Comparison of ENCODE assay signal across 9 mouse cellular contexts in the genomic region with DNA sequence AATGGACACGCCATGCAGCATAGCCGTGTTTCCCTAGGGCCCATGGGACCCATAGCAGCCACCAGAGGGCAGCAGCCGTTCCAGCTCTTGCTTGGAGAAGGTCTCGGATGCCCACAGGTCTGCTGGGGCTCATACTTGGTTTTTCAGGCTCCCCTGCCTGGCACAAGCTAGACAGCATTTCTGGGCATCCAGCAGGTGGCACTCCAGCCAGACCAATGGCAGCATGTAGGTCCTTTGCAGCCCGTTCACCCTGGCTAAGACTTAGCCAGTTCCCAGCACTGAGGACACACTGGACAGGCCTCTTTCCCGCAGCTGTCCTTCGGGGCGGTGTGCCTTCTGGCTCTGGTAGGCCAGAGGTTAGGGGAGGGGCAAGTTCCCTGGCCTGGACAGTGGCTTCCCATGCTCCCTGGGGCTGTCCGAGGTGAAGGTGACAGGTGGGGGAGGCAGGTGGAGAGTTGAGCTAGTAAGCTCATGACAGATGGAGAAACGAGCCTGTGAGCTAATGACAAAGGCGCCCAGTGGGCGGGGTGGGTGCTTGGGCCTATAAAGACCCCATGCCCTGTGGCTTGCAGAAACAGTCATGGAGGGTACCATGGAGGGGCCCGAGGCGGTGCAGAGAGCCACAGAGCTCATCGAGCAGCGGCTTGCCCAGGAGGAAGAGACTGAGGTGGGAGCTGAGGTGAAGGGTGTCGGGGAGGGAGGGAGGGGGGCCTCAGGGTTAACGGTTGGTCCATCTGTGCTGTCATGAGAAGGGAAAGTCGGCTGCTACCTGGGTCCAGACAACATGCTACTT. TPM values are rescaled to one million over a fixed set of nuclear protein-coding genes. Genes with fewer than 3 reads are reported as not detected.
DNase-seq lines count a peak whose midpoint lies in the region; ATAC-seq and TF ChIP-seq lines count a peak whose summit lies in the region.
"Had no signal": no experiment of that assay in that cellular context is flagged by ENCODE, and none has a peak within 500 bp of the region (broad histone marks: within the 10 kb centered on the region; RNA-seq: fewer than 3 reads in every experiment).

Ankrd2 (plus strand) TSS at position 545 of the 793 bp plus-strand sequence.

- peaks cover 29% of the 10 kb centered on the region for H3K36me3 ChIP-seq in heart, postnatal 0 days (replicated peaks; ENCODE audit: control insufficient read depth, insufficient read depth, low read length)
- H3K36me3 ChIP-seq in liver, embryonic 14.5 days (replicated peaks; ENCODE audit: control insufficient read depth, insufficient read depth, low read depth), result no peaks in the 10 kb centered on the region
- peaks cover 7% of the 10 kb centered on the region; the same call in 1 of the 2 replicates for H3K36me3 ChIP-seq in neural tube, embryonic 12.5 days
- peaks cover 3% of the 10 kb centered on the region; the same call in 1 of the 2 replicates for H3K36me3 ChIP-seq in stomach, postnatal 0 days (ENCODE audit: control insufficient read depth, insufficient read depth, low read length)

- 70% methylated on average over 19 of the region's 19 CpGs for WGBS in heart, postnatal 0 days
- WGBS in liver, embryonic 14.5 days (ENCODE audit: insufficient replicate concordance), result 61% methylated on average over 19 of the region's 19 CpGs
- 67% methylated on average over 19 of the region's 19 CpGs for WGBS in neural tube, embryonic 12.5 days
- WGBS in stomach, postnatal 0 days, result 64% methylated on average over 19 of the region's 19 CpGs

- H3K27me3 ChIP-seq in heart, postnatal 0 days (ENCODE audit: control insufficient read depth, insufficient read depth, low read length), result 0 out of 2 replicates have a peak, but pooled peaks cover 2% of the 10 kb centered on the region
- no peaks in the 10 kb centered on the region for H3K27me3 ChIP-seq in liver, embryonic 14.5 days (ENCODE audit: control insufficient read depth, insufficient read depth, low read length)
- H3K27me3 ChIP-seq in neural tube, embryonic 12.5 days (replicated peaks), result peaks cover 5% of the 10 kb centered on the region
- no peaks in the 10 kb centered on the region for H3K27me3 ChIP-seq in stomach, postnatal 0 days (ENCODE audit: control insufficient read depth, insufficient read depth, low read length)

- H3K4me1 ChIP-seq in heart, postnatal 0 days (ENCODE audit: control insufficient read depth, insufficient read depth), result no peaks in the 10 kb centered on the region
- H3K4me1 ChIP-seq in liver, embryonic 14.5 days (replicated peaks; ENCODE audit: control insufficient read depth in 2 of 2, insufficient read depth in 2 of 2, low read length in 1 of 2), result no peaks in the 10 kb centered on the region
- 0 out of 2 replicates have a peak, but pooled peaks cover 16% of the 10 kb centered on the region for H3K4me1 ChIP-seq in neural tube, embryonic 12.5 days
- no peaks in the 10 kb centered on the region for H3K4me1 ChIP-seq in stomach, postnatal 0 days (replicated peaks; ENCODE audit: control insufficient read depth, insufficient read depth)

- no peak for TF ChIP-seq EP300 in heart, postnatal 0 days (IDR thresholded peaks at IDR 0.05; ENCODE audit: low read depth)
- no peak for TF ChIP-seq EP300 in liver, embryonic 14.5 days (IDR thresholded peaks at IDR 0.05; ENCODE audit: low read depth)
- TF ChIP-seq EP300 in stomach, postnatal 0 days (optimal IDR thresholded peaks at IDR 0.05), result no peak

- H3K4me2 ChIP-seq in heart, postnatal 0 days (ENCODE audit: low read depth, low read length), result no peak within 1 kb of the TSS
- H3K4me2 ChIP-seq in liver, embryonic 14.5 days (ENCODE audit: low read depth), result no peak within 1 kb of the TSS
- H3K4me2 ChIP-seq in neural tube, embryonic 12.5 days (replicated peaks), result no peak within 1 kb of the TSS
- H3K4me2 ChIP-seq in stomach, postnatal 0 days (replicated peaks; ENCODE audit: low read depth), result no peak within 1 kb of the TSS

- TF ChIP-seq CTCF in heart, postnatal 0 days (IDR thresholded peaks at IDR 0.05; ENCODE audit: low read depth), result peak; percentile 96
- TF ChIP-seq CTCF in liver, embryonic 14.5 days (IDR thresholded peaks at IDR 0.05; ENCODE audit: low read depth), result peak; percentile 95
- peak; percentile 98 for TF ChIP-seq CTCF in stomach, postnatal 0 days (IDR thresholded peaks at IDR 0.05; ENCODE audit: low read depth)

- peak; percentile 87 for ATAC-seq in heart, postnatal 0 days (ENCODE audit: insufficient read depth, low read depth)
- ATAC-seq in liver, embryonic 14.5 days (ENCODE audit: insufficient read depth), result no peak
- peak; percentile 79; the same call in 1 of the 2 replicates for ATAC-seq in neural tube, embryonic 12.5 days (ENCODE audit: low FRiP score, low read depth)
- ATAC-seq in stomach, postnatal 0 days (ENCODE audit: low FRiP score, low TSS enrichment), result peak; percentile 87

- no peaks in the 10 kb centered on the region for H3K9me3 ChIP-seq in heart, postnatal 0 days (replicated peaks; ENCODE audit: control insufficient read depth, low read length)
- no peaks in the 10 kb centered on the region for H3K9me3 ChIP-seq in liver, embryonic 14.5 days (ENCODE audit: control insufficient read depth, low read length)
- no peaks in the 10 kb centered on the region for H3K9me3 ChIP-seq in neural tube, embryonic 12.5 days
- H3K9me3 ChIP-seq in stomach, postnatal 0 days (ENCODE audit: control insufficient read depth, low read length), result no peaks in the 10 kb centered on the region

- DNase-seq in CD4-positive, CD25-positive, alpha-beta regulatory T cell, adult 2 months (ENCODE audit: low read depth, low spot score), result peak; percentile 87
- peak; percentile 32 for DNase-seq in brain, embryonic 18.5 days (ENCODE audit: low read depth, low spot score)
- DNase-seq in fibroblast of lung, adult 2 months (ENCODE audit: low read depth), result peak; percentile 60
- peak; percentile 86 for DNase-seq in heart, postnatal 0 days (ENCODE audit: low spot score)
- DNase-seq in kidney, postnatal 36 days, result peak; percentile 95
- peak; percentile 20 to 30 (median 27) for DNase-seq in liver, embryonic 14.5 days (ENCODE audit: low read depth in 3 of 3, low spot score in 3 of 3)
- DNase-seq in stomach, postnatal 0 days (ENCODE audit: low spot score), result peak; percentile 89

- 0 out of 2 replicates have a peak within 1 kb of the TSS, but pooled peaks have one; percentile 4 for H3K27ac ChIP-seq in heart, postnatal 0 days (ENCODE audit: low read depth)
- H3K27ac ChIP-seq in liver, embryonic 14.5 days, result no peak within 1 kb of the TSS
- no peak within 1 kb of the TSS for H3K27ac ChIP-seq in neural tube, embryonic 12.5 days
- no peak within 1 kb of the TSS for H3K27ac ChIP-seq in stomach, postnatal 0 days (replicated peaks)

- H3K9ac ChIP-seq in heart, postnatal 0 days (replicated peaks; ENCODE audit: low read depth, low read length), result no peak within 1 kb of the TSS
- H3K9ac ChIP-seq in liver, embryonic 14.5 days (replicated peaks), result no peak within 1 kb of the TSS
- no peak within 1 kb of the TSS for H3K9ac ChIP-seq in neural tube, embryonic 12.5 days
- no peak within 1 kb of the TSS for H3K9ac ChIP-seq in stomach, postnatal 0 days (ENCODE audit: low read length)

- H3K4me3 ChIP-seq in heart, postnatal 0 days (ENCODE audit: low read depth, low read length), result no peak within 1 kb of the TSS
- no peak within 1 kb of the TSS for H3K4me3 ChIP-seq in liver, embryonic 14.5 days (ENCODE audit: insufficient read depth in 1 of 2, low read depth in 2 of 2, low read length in 2 of 2)
- H3K4me3 ChIP-seq in neural tube, embryonic 12.5 days, result no peak within 1 kb of the TSS
- no peak within 1 kb of the TSS for H3K4me3 ChIP-seq in stomach, postnatal 0 days (ENCODE audit: low read depth, low read length)
- H3K4me3 ChIP-seq: erythroblast, embryonic 14.5 days had no signal

RNA-seq across cellular contexts. Expression of gene Ankrd2, which starts in this region (rescaled TPM):
- not detected in 2 replicates for total RNA-seq in heart, postnatal 0 days (2014; rRNA removed; ENCODE audit: low replicate concordance)
- polyA plus RNA-seq in heart, postnatal 0 days (2015; fragmentation: Nextera tagmentation; extraction: Ambion mirVana), result 0.14 TPM in 2 replicates
- 0.08 TPM in 1 of 2 replicates, not detected in the other for polyA plus RNA-seq in liver, embryonic 14.5 days (2012; rRNA removed)
- polyA plus RNA-seq in liver, embryonic 14.5 days (2014; fragmentation: Nextera tagmentation; extraction: Ambion mirVana), result not detected in 2 replicates
- polyA plus RNA-seq in neural tube, embryonic 12.5 days (2016; fragmentation: Nextera tagmentation; extraction: Ambion mirVana), result 0.18 TPM in 1 of 2 replicates, not detected in the other
- polyA plus RNA-seq in stomach, postnatal 0 days (2015; fragmentation: Nextera tagmentation; extraction: Ambion mirVana), result 0.11 and 0.12 TPM in 2 replicates
- polyA plus RNA-seq: erythroblast, embryonic 14.5 days had no signal

Comparison
In these comparisons a context has a peak if more than half of its experiments do, and no peak if none do; other contexts are left out.
1. Peak in DNase-seq, ATAC-seq and H3K27ac ChIP-seq in heart, postnatal 0 days; RNA of the gene not detected or under 1 TPM.
2. Peak in DNase-seq in liver, embryonic 14.5 days; RNA of the gene not detected or under 1 TPM.
3. Peak in ATAC-seq in neural tube, embryonic 12.5 days; RNA of the gene not detected or under 1 TPM.
4. Peak in DNase-seq and ATAC-seq in stomach, postnatal 0 days; RNA of the gene not detected or under 1 TPM.
5. DNase-seq: peak in every context shown above with its lines; median percentile 95 in kidney, postnatal 36 days; 89 in stomach, postnatal 0 days; 87 in CD4-positive, CD25-positive, alpha-beta regulatory T cell, adult 2 months; 86 in heart, postnatal 0 days; 60 in fibroblast of lung, adult 2 months; 32 in brain, embryonic 18.5 days; 27 in liver, embryonic 14.5 days.